Mouse (Mus musculus): ENCODE data around the gene Dnaaf5. TPM values are rescaled to one million over a fixed set of nuclear protein-coding genes. Genes with fewer than 3 reads are reported as not detected.

Dnaaf5 gene
- polyA plus RNA-seq, 1 experiment from 2014 or later: 9.6 TPM

- no peak overlapping the region for H3K4me3 ChIP-seq
- H3K9me3 ChIP-seq: no peaks in the 10 kb centered on the region
- DNase-seq (ENCODE audit: low spot score): no peak
- no peaks in the 10 kb centered on the region for H3K27me3 ChIP-seq (replicated peaks; ENCODE audit: low read depth, poor library complexity, severe bottlenecking)
- WGBS: 59% methylated on average over 4 of the region's 4 CpGs
- H3K27ac ChIP-seq (replicated peaks): 0 out of 2 replicates have a peak overlapping the region, but pooled peaks have one; percentile 7
- H3K4me1 ChIP-seq: peaks cover 32% of the 10 kb centered on the region
- peaks cover 46% of the 10 kb centered on the region for H3K36me3 ChIP-seq (replicated peaks)
These were observed 56.1 kb downstream of the Dnaaf5 start for GRCm38 (mm10) chr5:139206081-139206480.

DNA sequence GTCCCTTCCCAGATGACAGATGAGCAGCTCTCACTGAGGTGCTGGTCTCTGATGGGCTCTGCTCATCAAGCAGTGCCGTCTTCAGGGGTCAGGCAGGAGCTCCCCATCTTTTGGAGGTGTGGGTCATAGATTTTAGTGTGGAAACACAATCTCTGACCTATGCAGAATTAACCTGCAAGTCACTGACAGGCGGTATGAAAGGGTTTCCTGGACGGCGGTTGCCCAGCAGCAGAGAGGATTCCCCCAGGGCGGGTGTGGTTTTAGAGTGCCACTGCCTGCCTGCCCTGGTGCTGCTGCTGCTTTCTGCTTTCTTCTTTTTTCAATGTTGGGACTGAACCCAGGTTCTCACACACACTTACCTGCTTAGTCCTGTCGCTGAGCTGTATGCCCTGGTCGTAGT, 56.5 kb downstream of the Dnaaf5 start:
- 69% methylated on average over 7 of the region's 7 CpGs for WGBS
- Histone ChIP-seq H3K27ac (replicated peaks) (no peak overlapping the region), H3K36me3 (replicated peaks) (peaks cover 48% of the 10 kb centered on the region)

GRCm38 (mm10) chr5:139208183-139208582, 58.2 kb downstream of the Dnaaf5 start:
- Histone ChIP-seq H3K27me3 (replicated peaks; ENCODE audit: low read depth, poor library complexity, severe bottlenecking) (no peaks in the 10 kb centered on the region), H3K27ac (replicated peaks) (no peak overlapping the region), H3K9me3 (no peaks in the 10 kb centered on the region), H3K4me3 (no peak overlapping the region), H3K4me1 (peaks cover 17% of the 10 kb centered on the region), H3K36me3 (replicated peaks) (peaks cover 55% of the 10 kb centered on the region)
- no peak for DNase-seq (ENCODE audit: low spot score)

More for the DNA sequence above, 56.5 kb downstream of the Dnaaf5 start:
- Histone ChIP-seq H3K27me3 (replicated peaks; ENCODE audit: low read depth, poor library complexity, severe bottlenecking) (no peaks in the 10 kb centered on the region), H3K4me1 (peaks cover 27% of the 10 kb centered on the region), H3K9me3 (no peaks in the 10 kb centered on the region), H3K4me3 (no peak overlapping the region)
- DNase-seq (ENCODE audit: low spot score): no peak

DNA sequence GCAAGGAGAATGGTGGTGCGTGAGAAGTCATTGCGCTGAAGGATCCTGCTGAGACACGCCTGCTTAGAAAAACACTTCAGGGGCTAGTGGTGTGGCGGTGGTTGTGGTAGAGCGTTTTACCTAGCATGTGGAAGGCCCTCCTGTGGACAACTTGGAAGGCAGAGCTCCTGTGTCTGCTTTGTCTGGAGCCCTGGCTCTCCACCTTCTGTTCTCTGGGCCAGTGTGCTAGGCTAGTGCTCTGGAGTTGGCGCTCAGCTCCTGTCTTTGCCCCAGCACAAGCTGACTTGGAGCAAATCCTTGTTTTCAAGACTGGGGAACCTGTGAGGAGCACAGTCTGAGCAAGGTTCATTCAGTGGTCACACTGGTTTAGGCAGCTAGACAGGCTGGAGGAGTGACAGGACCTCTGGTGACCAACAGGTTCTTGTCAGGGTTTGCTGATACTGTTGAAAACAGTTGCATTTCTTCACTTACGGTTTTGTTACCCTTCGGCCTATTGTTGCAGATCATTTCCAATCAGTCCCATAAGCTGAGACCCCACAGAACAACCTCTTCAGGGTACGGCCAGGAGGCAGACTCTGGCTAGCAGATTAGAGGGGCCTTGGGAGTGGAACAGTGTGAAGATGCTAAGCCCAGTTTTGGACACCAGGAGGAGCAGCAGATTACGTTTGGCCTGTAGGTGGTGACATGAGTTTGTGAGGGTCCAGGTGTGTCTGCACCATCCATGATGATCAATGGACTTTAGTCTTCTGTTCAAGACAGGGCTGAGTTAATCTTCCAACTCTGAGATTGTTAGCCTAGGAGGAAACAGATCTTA, 59.1 kb downstream of the Dnaaf5 start:
- no peak for DNase-seq (ENCODE audit: low spot score)
- 92% methylated on average over 10 of the region's 10 CpGs for WGBS
- Histone ChIP-seq H3K36me3 (replicated peaks) (peaks cover 52% of the 10 kb centered on the region), H3K27me3 (replicated peaks; ENCODE audit: low read depth, poor library complexity, severe bottlenecking) (no peaks in the 10 kb centered on the region), H3K27ac (replicated peaks) (no peak overlapping the region), H3K9me3 (no peaks in the 10 kb centered on the region), H3K4me3 (no peak overlapping the region), H3K4me1 (peaks cover 17% of the 10 kb centered on the region)

GRCm38 (mm10) chr5:139209685-139210026, 59.6 kb downstream of the Dnaaf5 start:
- no peaks in the 10 kb centered on the region for H3K27me3 ChIP-seq (replicated peaks; ENCODE audit: low read depth, poor library complexity, severe bottlenecking)
- H3K36me3 ChIP-seq (replicated peaks): peaks cover 52% of the 10 kb centered on the region
- no peak overlapping the region for H3K4me3 ChIP-seq
- no peak for DNase-seq (ENCODE audit: low spot score)
- no peaks in the 10 kb centered on the region for H3K9me3 ChIP-seq
- 96% methylated on average over 7 of the region's 7 CpGs for WGBS
- H3K4me1 ChIP-seq: peaks cover 14% of the 10 kb centered on the region
- H3K27ac ChIP-seq (replicated peaks): no peak overlapping the region

- WGBS: 95% methylated on average over 11 of the region's 11 CpGs
- H3K36me3 ChIP-seq (replicated peaks): peaks cover 62% of the 10 kb centered on the region
These were observed 61.8 kb downstream of the Dnaaf5 start for GRCm38 (mm10) chr5:139211737-139212385.

DNA sequence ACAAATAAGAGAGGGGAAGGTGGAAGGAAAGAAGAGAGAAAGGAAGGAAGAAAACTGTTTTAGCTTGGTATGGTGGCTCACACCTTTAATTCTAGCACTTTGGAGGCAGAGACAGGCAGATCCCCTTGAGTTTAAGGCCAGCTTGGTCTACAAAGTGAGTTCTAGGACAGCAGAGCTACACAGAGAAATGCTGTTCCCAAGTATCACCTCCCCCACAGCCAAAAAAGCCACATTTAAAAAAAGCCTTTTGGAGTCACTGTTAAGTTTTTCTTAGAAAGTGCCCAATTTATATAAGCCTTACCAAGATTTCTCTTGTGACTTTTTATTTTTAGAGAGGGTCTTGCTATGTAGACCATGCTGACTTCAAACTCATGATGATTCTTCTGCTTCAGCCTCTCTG, 64.3 kb downstream of the Dnaaf5 start:
- no peaks in the 10 kb centered on the region for H3K4me1 ChIP-seq
- H3K36me3 ChIP-seq (replicated peaks): peaks cover 55% of the 10 kb centered on the region
- H3K27ac ChIP-seq (replicated peaks): no peak overlapping the region
- H3K9me3 ChIP-seq: no peaks in the 10 kb centered on the region
- no peak for DNase-seq (ENCODE audit: low spot score)
- H3K4me3 ChIP-seq: no peak overlapping the region
- no peaks in the 10 kb centered on the region for H3K27me3 ChIP-seq (replicated peaks; ENCODE audit: low read depth, poor library complexity, severe bottlenecking)

More at GRCm38 (mm10) chr5:139211737-139212385, 61.8 kb downstream of the Dnaaf5 start:
- DNase-seq (ENCODE audit: low spot score): no peak
- no peak overlapping the region for H3K4me3 ChIP-seq
- H3K27me3 ChIP-seq (replicated peaks; ENCODE audit: low read depth, poor library complexity, severe bottlenecking): no peaks in the 10 kb centered on the region
- H3K9me3 ChIP-seq: no peaks in the 10 kb centered on the region
- no peak overlapping the region for H3K27ac ChIP-seq (replicated peaks)
- H3K4me1 ChIP-seq: no peaks in the 10 kb centered on the region

DNA sequence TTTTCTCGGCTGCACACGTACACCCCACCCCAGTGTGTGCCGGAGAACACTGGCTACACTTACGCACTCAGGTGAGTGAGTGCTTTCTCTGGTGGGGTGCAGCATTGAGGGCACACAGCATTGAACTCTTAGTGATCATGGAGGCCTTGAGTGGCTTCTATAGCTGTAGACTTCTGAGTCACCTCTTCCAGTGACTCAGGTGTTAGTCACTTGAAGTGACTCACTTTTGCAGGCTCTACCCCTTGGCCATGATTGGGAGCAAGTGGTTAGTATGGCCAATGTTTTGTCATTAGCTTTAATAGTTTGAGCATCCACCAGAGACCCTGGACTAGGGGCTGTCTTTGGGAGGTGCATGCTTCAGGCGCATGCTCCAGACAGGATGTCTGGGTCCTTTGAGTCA, 65.2 kb downstream of the Dnaaf5 start:
- no peak overlapping the region for H3K4me3 ChIP-seq
- H3K4me1 ChIP-seq: no peaks in the 10 kb centered on the region
- DNase-seq (ENCODE audit: low spot score): no peak
- H3K36me3 ChIP-seq (replicated peaks): peaks cover 54% of the 10 kb centered on the region
- 96% methylated on average over 5 of the region's 5 CpGs for WGBS
- H3K27ac ChIP-seq (replicated peaks): no peak overlapping the region
- no peaks in the 10 kb centered on the region for H3K9me3 ChIP-seq
- H3K27me3 ChIP-seq (replicated peaks; ENCODE audit: low read depth, poor library complexity, severe bottlenecking): no peaks in the 10 kb centered on the region

DNA sequence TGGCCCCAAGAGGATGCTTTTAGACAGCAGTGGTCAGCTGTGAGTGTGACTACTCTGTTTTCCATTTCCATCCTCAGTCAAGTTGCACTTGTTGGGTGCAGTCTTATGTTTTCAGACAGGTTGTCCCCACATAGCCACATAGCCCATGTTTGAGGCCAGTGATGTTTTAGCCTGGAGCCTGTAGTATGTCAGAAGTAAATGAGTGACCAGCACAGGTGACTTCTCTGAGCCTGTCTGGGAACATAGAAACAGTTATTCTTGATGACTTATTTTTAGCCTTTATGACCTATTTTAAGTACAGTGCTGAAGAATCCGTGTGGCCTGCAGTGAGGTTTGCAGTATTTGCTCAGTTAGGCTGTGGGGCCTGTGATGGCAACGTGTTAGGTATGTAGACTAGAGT, 66.1 kb downstream of the Dnaaf5 start:
- no peak overlapping the region for H3K27ac ChIP-seq (replicated peaks)
- WGBS: 90% methylated on average over 2 of the region's 2 CpGs
- no peaks in the 10 kb centered on the region for H3K4me1 ChIP-seq
- H3K9me3 ChIP-seq: no peaks in the 10 kb centered on the region
- H3K27me3 ChIP-seq (replicated peaks; ENCODE audit: low read depth, poor library complexity, severe bottlenecking): no peaks in the 10 kb centered on the region
- H3K4me3 ChIP-seq: no peak overlapping the region
- no peak for DNase-seq (ENCODE audit: low spot score)
- peaks cover 54% of the 10 kb centered on the region for H3K36me3 ChIP-seq (replicated peaks)

DNA sequence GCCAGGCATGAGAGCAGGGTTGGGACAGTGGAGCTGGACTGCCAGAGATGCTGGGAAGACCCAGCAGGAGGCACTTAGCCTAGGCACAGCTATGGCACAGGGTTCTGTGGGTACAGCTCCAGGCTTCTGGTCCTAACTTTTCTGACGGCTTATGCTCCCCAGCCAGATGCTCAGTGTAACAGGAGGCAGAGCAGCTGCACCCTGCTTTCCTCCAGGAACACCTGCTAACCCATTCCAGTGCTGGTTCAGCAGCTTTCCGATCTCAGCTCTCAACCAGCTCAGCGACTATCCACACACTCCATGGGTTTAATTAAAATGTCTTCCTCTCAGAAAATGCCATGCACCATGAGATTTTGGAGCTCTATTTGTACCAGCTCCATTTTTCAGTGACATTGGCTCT, 66.8 kb downstream of the Dnaaf5 start:
- peaks cover 56% of the 10 kb centered on the region for H3K36me3 ChIP-seq (replicated peaks)
- DNase-seq (ENCODE audit: low spot score): no peak
- H3K4me1 ChIP-seq: no peaks in the 10 kb centered on the region
- no peak overlapping the region for H3K4me3 ChIP-seq
- WGBS: 94% methylated on average over 3 of the region's 3 CpGs
- no peak overlapping the region for H3K27ac ChIP-seq (replicated peaks)
- no peaks in the 10 kb centered on the region for H3K27me3 ChIP-seq (replicated peaks; ENCODE audit: low read depth, poor library complexity, severe bottlenecking)
- no peaks in the 10 kb centered on the region for H3K9me3 ChIP-seq

- Histone ChIP-seq H3K9me3 (no peaks in the 10 kb centered on the region), H3K4me3 (no peak overlapping the region), H3K27me3 (replicated peaks; ENCODE audit: low read depth, poor library complexity, severe bottlenecking) (no peaks in the 10 kb centered on the region), H3K27ac (replicated peaks) (no peak overlapping the region; the same call in 1 of the 2 replicates), H3K36me3 (replicated peaks) (peaks cover 78% of the 10 kb centered on the region), H3K4me1 (no peaks in the 10 kb centered on the region)
- no peak for DNase-seq (ENCODE audit: low spot score)
- 92% methylated on average over 4 of the region's 4 CpGs for WGBS
These were observed 70.0 kb downstream of the Dnaaf5 start for GRCm38 (mm10) chr5:139220006-139220515.

DNA sequence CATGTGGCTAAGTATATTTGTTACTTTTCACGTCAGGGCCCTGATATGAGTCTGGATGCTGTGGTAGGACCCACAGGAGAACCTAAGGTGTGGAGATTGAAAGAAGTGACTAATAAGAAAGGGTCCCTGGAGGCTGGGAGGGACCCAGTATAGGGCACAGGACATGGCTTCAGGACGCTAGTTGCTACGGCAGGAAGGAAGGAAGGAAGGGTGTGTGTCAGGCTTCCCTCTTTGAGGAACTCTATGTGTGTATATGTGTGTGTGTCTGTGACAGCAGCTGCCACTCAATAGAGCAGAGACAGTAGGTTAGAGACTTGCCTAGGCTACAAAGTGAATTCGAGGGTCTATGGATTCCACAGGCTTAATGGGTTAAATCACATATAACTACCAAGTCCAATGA, 70.6 kb downstream of the Dnaaf5 start:
- H3K9me3 ChIP-seq: no peaks in the 10 kb centered on the region
- no peak for DNase-seq (ENCODE audit: low spot score)
- H3K4me1 ChIP-seq: no peaks in the 10 kb centered on the region
- no peak overlapping the region; the same call in 1 of the 2 replicates for H3K27ac ChIP-seq (replicated peaks)
- no peak overlapping the region for H3K4me3 ChIP-seq
- H3K36me3 ChIP-seq (replicated peaks): peaks cover 78% of the 10 kb centered on the region
- 93% methylated on average over 4 of the region's 4 CpGs for WGBS
- no peaks in the 10 kb centered on the region for H3K27me3 ChIP-seq (replicated peaks; ENCODE audit: low read depth, poor library complexity, severe bottlenecking)

DNA sequence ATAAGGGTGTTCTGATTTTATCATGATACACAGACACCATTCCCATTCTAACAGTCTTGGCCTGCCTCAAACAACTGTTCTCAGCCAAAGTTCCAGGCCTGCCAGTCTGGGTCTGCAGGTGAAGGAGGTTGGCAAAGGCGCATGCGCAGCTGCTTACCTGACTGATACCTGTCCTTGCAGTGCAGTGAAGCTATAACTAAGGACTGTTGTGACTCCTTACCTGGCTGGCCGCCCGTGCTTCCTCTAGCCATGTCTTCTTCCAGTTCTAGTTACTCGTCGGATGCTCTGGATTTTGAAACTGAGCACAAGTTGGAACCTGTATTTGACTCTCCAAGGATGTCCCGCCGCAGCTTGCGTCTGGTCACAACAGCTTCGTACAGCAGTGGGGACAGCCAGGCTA, 73.3 kb downstream of the Dnaaf5 start:
- H3K27ac ChIP-seq (replicated peaks): no peak overlapping the region
- no peak overlapping the region for H3K4me3 ChIP-seq
- WGBS: 93% methylated on average over 10 of the region's 10 CpGs
- no peak for DNase-seq (ENCODE audit: low spot score)
- H3K9me3 ChIP-seq: no peaks in the 10 kb centered on the region
- no peaks in the 10 kb centered on the region for H3K27me3 ChIP-seq (replicated peaks; ENCODE audit: low read depth, poor library complexity, severe bottlenecking)
- peaks cover 86% of the 10 kb centered on the region for H3K36me3 ChIP-seq (replicated peaks)
- H3K4me1 ChIP-seq: no peaks in the 10 kb centered on the region

All from embryonic facial prominence, embryonic 10.5 days (tissue).